Mouse (Mus musculus) c-Kit-positive CD71-positive TER-119-negative erythroid progenitor cells, embryonic 14.5 days (primary cell): ENCODE measurements around the gene Lamc1.
"Not testable (repeated sequence)": the region's sequence is repeated elsewhere in the genome, so short reads cannot be mapped to it uniquely, and the experiment has no call there.

Experiments
- DNase-seq: peaks from one replicate; pipeline ENCODE4 v3.0.0-alpha.2; 2013; ENCODE audit warnings: low read depth

Gene Lamc1

GRCm38 (mm10) chr1:153332444-153333295, at the start of gene Lamc1:
Gene Lamc1 (minus strand): TSS chr1:153332786.
- peak; percentile 48 for DNase-seq

- no peak for DNase-seq
Measured at GRCm38 (mm10) chr1:153380746-153381282, 48.2 kb upstream of the Lamc1 start.

GRCm38 (mm10) chr1:153379832-153380231, 47.2 kb upstream of the Lamc1 start:
- DNase-seq = no peak

GRCm38 (mm10) chr1:153378587-153378986, 46.0 kb upstream of the Lamc1 start:
- DNase-seq = no peak

- no peak for DNase-seq
Measured at GRCm38 (mm10) chr1:153376446-153376845, 43.9 kb upstream of the Lamc1 start.

GRCm38 (mm10) chr1:153374136-153374535, 41.5 kb upstream of the Lamc1 start:
- DNase-seq = no peak

- no peak for DNase-seq
Measured at GRCm38 (mm10) chr1:153371846-153372245, 39.3 kb upstream of the Lamc1 start.

GRCm38 (mm10) chr1:153369011-153369410, 36.4 kb upstream of the Lamc1 start:
- no peak for DNase-seq

- no peak for DNase-seq
Measured at GRCm38 (mm10) chr1:153367048-153367447, 34.5 kb upstream of the Lamc1 start.

- DNase-seq = no peak
Measured at GRCm38 (mm10) chr1:153361926-153362325, 29.3 kb upstream of the Lamc1 start.

- no peak for DNase-seq
Measured at GRCm38 (mm10) chr1:153360556-153360955, 28.0 kb upstream of the Lamc1 start.

- no peak for DNase-seq
Measured at GRCm38 (mm10) chr1:153357218-153357617, 24.6 kb upstream of the Lamc1 start.

- DNase-seq = no peak
Measured at GRCm38 (mm10) chr1:153354466-153354865, 21.9 kb upstream of the Lamc1 start.

- no peak for DNase-seq
Measured at GRCm38 (mm10) chr1:153353736-153354430, 21.3 kb upstream of the Lamc1 start.

GRCm38 (mm10) chr1:153351034-153351433, 18.4 kb upstream of the Lamc1 start:
- no peak for DNase-seq

GRCm38 (mm10) chr1:153347726-153348125, 15.1 kb upstream of the Lamc1 start:
- no peak for DNase-seq

- DNase-seq = no peak
Measured at GRCm38 (mm10) chr1:153347040-153347439, 14.5 kb upstream of the Lamc1 start.

- no peak for DNase-seq
Measured at GRCm38 (mm10) chr1:153345699-153346291, 13.2 kb upstream of the Lamc1 start.

GRCm38 (mm10) chr1:153345002-153345401, 12.4 kb upstream of the Lamc1 start:
- no peak for DNase-seq

GRCm38 (mm10) chr1:153335451-153335850, 2.9 kb upstream of the Lamc1 start:
- DNase-seq = not testable (repeated sequence)

GRCm38 (mm10) chr1:153333296-153334121, 923 bp upstream of the Lamc1 start:
- peak; percentile 63 for DNase-seq
